Mouse (Mus musculus) kidney, postnatal 4 days (tissue): ENCODE measurements around the gene Gpr146.

Source experiments
- DNase-seq, 2 experiments: peaks; one replicate each; pipeline ENCODE4 v3.0.0; 2021; ENCODE audit warnings: mixed read lengths in 2 of 2

Gpr146 gene

GRCm38 (mm10) chr5:139359244-139359643 is 18.3 kb upstream of the Gpr146 start:
- no peak for DNase-seq

- DNase-seq, result peak in 1 of 2 experiments; percentile 10
Measured at GRCm38 (mm10) chr5:139363858-139364257, 13.6 kb upstream of the Gpr146 start.

DNA sequence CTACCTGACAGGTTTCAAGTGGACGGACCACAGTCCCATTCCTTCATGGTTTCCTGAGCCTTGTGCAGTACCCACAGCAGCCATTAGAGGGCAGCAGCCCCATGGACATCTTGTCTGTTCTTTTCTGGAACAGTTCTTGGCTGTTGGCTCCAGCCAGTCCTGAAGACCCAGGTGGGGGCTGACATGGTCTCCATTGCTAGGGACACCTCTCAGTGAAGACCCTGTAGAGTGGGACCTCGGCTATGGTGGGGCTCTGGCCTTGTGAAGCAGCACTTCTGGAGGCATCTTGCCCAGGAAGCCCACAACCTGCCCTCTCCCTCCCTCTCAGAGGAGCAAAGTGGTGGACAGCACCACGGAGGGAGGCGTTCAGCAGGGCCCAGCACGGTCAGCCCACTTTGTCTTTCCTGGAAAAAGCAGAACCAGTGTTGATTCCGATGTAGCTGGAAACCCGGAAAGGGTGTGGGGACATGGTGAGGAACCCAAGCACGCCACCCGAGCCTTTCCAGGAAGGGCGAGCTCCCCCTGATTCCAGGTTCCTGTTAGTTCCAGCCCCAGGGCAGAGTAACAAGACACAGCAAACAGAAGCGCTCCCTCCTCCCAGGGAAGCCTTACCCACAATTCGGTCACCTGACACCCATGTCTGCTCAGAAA is 13.1 kb upstream of the Gpr146 start:
- peak; percentile 94 to 95 for DNase-seq

- peak in 1 of 2 experiments; percentile 61 for DNase-seq
Measured at GRCm38 (mm10) chr5:139364911-139365571, 12.5 kb upstream of the Gpr146 start.

DNA sequence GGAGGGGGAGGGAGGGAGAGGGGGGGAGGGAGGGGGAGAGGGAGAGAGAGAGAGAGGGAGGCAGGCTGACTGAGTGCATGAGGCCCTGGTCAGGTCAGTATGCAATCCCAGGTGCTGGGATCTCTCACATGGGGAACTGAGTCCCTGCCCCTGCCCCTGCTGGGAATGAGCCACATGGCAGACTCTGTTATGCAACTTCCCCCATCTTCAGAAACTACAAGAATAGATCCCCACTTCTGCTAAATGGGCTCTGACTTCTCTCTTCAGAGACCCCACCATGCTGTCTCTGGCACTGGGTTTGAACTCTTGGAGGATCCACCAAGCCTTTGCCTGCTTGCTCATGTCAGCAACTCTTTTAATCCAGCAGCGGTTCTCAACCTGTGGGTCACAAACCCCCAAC is 11.7 kb upstream of the Gpr146 start:
- no peak for DNase-seq

DNA sequence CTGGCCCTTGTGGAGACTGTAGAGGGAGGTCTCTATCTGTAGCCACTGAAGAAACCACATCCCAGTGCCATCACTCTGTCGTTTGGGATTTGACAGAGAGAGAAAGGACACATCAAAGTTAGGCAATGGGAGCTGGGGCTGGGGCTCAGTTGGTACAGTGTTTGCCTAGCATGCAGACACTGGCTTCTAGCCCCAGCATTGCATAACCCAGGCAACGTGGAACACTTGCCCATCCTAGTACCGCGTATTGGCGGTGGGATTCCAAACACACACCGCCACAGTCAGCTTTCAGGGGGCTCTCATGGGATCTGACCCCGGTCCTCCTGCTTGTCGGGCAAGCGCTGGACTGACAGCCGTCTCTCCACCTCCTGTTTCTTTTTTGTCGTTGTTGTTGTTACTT is 11.0 kb upstream of the Gpr146 start:
- DNase-seq, result no peak

- DNase-seq, result no peak
Measured at GRCm38 (mm10) chr5:139367884-139368458, 9.5 kb upstream of the Gpr146 start.

DNA sequence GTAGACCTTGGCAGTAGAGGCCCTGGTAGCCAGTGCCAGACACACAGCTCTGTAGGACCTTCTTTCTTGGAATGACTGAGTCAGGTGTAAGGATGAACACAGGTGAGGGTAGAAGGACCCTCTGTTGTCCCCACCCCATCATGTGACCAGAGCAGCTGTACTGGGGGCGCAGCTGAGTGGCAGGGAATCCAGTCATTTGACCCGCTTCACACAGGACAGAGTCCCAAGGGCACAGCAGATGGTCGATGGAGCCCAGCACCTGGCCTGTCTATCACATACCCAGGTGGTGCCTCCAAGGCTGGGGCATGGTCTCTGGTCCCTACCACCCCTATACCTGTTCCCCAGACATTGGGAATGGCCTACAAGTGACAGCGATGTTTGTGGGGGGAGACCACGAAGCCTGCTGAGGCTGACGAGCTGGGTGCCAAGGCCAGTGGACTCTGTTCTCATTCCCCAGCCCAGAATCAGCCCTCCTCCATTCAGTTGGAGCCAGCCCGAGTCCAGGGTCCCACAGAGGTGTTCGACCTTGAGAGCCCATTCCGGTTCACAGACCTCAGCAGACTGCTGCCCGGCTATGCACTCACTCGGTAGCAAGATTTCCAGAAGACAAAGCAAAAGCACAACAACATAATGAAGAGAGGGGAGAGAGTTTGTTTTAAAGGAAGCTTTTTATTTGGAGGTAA is 8.7 kb upstream of the Gpr146 start:
- DNase-seq, result peak in 1 of 2 experiments; percentile 71

DNA sequence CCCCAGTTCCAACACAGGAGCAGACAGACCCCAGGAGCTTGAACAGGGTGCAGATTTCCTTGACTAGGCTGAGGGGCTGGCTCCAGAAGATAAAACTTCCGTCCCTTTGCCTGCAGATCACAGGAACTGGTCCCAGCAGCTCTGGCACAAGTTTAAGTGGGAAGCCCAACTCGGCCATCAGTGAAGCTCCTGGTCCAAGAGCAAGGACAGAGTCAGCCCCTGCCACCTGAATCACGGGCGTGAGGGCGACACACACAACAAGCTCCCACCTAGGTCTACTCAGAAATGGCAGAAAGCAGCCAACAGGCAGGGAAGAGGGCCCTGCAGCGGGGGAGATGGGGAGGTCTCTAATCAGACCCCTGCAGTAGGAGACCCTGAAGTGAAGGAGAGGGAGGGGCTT is 7.2 kb upstream of the Gpr146 start:
- no peak for DNase-seq

DNA sequence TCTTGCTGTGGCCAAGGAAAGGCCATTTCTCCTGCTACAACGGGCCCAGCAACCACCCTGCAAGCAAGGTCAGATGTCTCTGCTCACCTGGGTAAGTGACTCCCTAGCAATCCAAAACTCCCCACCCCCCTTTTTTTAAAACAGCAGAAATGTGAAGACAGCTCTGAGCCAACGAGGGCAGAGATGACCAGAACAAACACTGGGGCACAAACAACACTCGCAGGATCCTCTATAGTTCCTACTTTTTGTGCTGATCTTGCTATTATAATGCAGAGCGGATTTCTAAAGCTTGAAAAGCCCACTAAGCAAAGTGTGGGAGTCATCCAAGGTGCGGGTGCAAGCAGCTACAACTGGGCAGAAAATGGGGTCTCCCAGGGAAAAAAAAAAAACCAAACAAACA is 6.4 kb upstream of the Gpr146 start:
- DNase-seq, result no peak

GRCm38 (mm10) chr5:139371631-139372401 is 5.7 kb upstream of the Gpr146 start:
- DNase-seq, result peak; percentile 96 to 97

DNA sequence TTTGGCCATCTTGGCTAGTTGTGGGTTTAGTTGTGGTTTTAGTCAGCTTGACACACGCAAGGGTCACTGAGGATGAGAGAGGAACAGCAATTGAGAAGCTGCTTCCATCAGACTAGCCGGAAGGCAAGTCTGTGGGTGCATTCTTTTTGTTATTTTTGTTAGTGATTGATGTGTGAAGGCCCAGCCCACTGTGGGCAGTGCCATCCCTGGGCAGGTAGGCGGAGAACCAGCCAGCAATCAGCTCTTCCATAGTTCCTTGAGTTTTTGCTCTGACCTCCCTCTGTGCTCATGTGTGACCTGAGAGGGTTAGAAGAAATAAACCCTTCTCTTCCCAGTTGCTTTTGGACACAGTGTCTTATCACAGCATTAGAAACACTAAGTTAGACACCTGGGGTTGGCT is 4.4 kb upstream of the Gpr146 start:
- DNase-seq, result no peak

DNA sequence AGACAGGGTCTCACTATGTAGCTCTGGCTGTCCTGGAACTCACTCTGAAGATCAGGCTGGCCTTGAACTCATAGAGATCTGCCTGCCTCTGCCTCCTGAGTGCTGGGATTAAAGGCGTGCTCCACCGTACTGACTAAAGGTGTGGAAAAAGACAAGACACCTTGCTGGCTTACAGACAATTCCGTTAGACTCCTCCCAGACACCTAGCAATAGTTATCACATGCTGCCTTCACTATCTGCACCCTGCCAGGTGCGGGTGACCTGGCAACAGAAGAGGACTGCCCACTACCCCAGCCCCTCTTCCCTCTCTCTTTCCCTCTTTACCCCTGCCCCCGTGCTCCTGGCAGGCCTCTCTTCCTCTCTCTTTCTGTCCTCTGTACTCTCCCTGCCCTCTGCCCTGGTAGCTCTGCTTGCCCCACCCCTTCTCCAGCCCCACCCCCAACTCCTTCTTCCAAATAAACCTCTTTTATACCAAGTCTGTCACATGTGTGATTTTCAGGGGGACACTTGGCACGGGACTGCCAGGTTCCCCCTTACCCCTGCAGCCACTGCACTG is 3.5 kb upstream of the Gpr146 start:
- DNase-seq, result no peak

DNA sequence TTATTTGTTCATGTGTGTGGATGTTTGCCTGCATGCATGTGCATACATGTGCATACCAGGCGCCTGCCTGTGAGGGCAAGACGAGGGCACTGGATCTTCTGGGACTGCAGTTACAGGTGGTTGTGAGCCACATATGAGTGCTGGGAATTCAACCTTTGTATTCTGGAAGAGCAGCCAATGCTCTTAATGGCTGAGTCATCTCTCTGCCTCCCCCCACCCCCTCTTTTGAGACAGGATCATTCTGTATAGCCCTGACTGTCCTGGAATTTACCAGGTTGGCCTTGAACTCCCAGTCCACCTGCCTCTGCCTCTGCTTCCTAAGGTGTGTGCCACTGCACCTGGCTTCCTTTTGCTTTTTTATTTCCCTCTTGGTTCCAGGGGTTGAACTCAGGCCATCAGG is 2.7 kb upstream of the Gpr146 start:
- no peak for DNase-seq

GRCm38 (mm10) chr5:139378271-139378556 is 717 bp downstream of the Gpr146 start:
- DNase-seq, result no peak

DNA sequence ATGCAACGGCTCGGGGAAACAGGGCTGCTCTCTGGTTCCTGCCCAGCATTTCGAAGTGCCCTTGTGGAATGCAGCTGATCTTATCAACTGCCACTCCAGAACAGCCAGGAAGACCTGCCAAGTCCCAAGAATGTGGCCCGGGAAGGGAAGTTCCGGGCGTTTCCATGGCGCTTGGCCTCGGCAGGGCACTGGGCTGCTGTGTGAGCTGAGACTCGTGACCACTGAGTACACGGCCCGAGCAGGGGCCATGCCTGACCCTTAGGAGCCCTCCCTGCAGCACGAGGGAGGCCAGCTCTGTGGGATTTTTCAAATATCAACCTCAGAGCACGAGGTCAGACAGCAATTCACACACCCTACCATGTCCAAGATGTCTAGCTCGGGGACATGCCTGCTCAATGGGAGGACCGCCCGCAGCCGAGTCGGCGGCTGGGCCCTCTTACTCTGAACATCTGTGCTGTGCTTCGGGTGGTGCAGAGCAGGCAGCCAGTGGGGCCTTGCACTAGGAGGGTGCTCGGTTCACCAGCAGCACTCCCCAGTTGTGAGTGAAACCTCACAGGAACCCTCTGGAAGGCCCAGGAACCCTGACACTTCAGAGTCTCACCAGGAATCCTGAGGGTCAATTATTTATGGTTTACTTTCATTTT is 1.6 kb downstream of the Gpr146 start:
- DNase-seq, result peak; percentile 78 to 87

- no peak for DNase-seq
Measured at GRCm38 (mm10) chr5:139379771-139380384, 2.4 kb downstream of the Gpr146 start.

- peak; percentile 97 to 98 for DNase-seq
Measured at GRCm38 (mm10) chr5:139380385-139381248, 3.1 kb downstream of the Gpr146 start.

DNA sequence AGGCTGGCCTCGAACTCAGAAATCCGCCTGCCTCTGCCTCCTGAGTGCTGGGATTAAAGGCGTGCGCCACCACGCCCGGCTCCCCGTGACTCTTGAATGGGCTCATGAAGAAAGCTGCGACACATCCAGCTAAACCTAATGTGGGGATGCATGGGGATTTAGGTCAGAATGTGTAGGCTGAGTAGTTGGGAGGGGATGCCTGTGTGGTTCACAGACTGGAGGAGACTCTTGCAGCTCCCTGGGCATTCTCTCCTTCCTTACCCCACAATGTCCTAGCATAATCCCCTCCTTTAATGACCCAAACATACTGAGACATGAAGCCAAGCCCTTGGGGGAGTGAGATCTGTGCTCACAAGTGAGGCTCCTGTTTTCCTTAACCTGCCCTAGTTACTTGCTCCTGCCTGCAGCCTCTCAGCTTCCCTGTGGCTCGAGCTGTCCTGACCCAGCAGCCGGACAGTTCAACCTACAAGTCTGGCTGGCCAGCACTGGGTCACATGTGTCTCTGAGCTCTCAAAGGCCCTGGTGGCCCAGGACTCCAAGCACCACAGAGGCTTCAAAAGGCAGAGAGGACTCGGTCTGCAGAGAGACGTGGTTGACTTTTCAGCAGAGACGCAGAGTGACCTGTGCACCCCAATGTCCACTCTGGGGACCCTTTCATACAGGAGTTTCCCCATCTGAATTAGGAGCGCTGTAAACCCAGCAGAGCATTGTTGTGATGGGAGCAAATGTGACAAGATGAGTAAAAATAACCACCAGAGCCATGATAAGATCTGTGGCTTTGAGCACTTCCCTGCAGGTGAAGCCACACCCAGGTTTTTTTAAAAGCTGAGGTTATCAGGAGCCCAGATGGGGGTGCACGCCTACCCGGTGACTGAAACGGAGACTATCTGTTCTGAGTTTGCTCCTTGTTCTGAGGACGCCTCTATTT is 4.4 kb downstream of the Gpr146 start:
- DNase-seq, result peak in 1 of 2 experiments; percentile 37

GRCm38 (mm10) chr5:139382760-139383159 is 5.3 kb downstream of the Gpr146 start:
- DNase-seq, result peak; percentile 44 to 67
